Mouse (Mus musculus): ENCODE data around the gene Gm10392. TPM values are rescaled to one million over a fixed set of nuclear protein-coding genes. Genes with fewer than 3 reads are reported as not detected.

Gene Gm10392
- total and polyA plus RNA-seq, 2 experiments from 2014 or later, result not detected

- Histone ChIP-seq H3K4me2 (ENCODE audit: low read depth, low read length) (no peak overlapping the region), H3K9ac (replicated peaks; ENCODE audit: low read length) (no peak overlapping the region), H3K4me1 (ENCODE audit: insufficient read depth, low read length) (peaks cover 5% of the 10 kb centered on the region; the same call in 1 of the 2 replicates), H3K27me3 (ENCODE audit: insufficient read depth, low read length) (no peaks in the 10 kb centered on the region), H3K27ac (no peak overlapping the region), H3K36me3 (ENCODE audit: insufficient read depth, low read length) (peaks cover 46% of the 10 kb centered on the region), H3K4me3 (ENCODE audit: low read length) (no peak overlapping the region), H3K9me3 (ENCODE audit: low read length) (no peaks in the 10 kb centered on the region)
- TF ChIP-seq CTCF (IDR thresholded peaks at IDR 0.05; ENCODE audit: low read depth), result no peak
- ATAC-seq, result no peak
- no peak for DNase-seq (ENCODE audit: low spot score)
- 78% methylated on average over 6 of the region's 6 CpGs for WGBS
Measured at GRCm38 (mm10) chr11:77506941-77507340, 12.1 kb downstream of the Gm10392 start.

- Histone ChIP-seq H3K9ac (replicated peaks; ENCODE audit: low read length) (no peak overlapping the region), H3K27me3 (ENCODE audit: insufficient read depth, low read length) (no peaks in the 10 kb centered on the region), H3K9me3 (ENCODE audit: low read length) (no peaks in the 10 kb centered on the region), H3K4me3 (ENCODE audit: low read length) (no peak overlapping the region), H3K4me1 (ENCODE audit: insufficient read depth, low read length) (peaks cover 5% of the 10 kb centered on the region; the same call in 1 of the 2 replicates), H3K4me2 (ENCODE audit: low read depth, low read length) (no peak overlapping the region), H3K27ac (no peak overlapping the region), H3K36me3 (ENCODE audit: insufficient read depth, low read length) (peaks cover 46% of the 10 kb centered on the region)
- WGBS, result 81% methylated on average over 14 of the region's 14 CpGs
- no peak for ATAC-seq
- TF ChIP-seq CTCF (IDR thresholded peaks at IDR 0.05; ENCODE audit: low read depth), result no peak
- DNase-seq (ENCODE audit: low spot score), result no peak
Measured at GRCm38 (mm10) chr11:77506273-77506672, 12.7 kb downstream of the Gm10392 start.

GRCm38 (mm10) chr11:77505291-77505980 is 13.6 kb downstream of the Gm10392 start:
- H3K4me1 ChIP-seq (ENCODE audit: insufficient read depth, low read length), result peaks cover 9% of the 10 kb centered on the region; the same call in 1 of the 2 replicates
- no peak for DNase-seq (ENCODE audit: low spot score)
- H3K4me3 ChIP-seq (ENCODE audit: low read length), result no peak overlapping the region
- ATAC-seq, result no peak
- TF ChIP-seq CTCF (IDR thresholded peaks at IDR 0.05; ENCODE audit: low read depth), result no peak
- H3K9ac ChIP-seq (replicated peaks; ENCODE audit: low read length), result no peak overlapping the region
- H3K36me3 ChIP-seq (ENCODE audit: insufficient read depth, low read length), result peaks cover 46% of the 10 kb centered on the region
- H3K27ac ChIP-seq, result no peak overlapping the region
- WGBS, result 90% methylated on average over 22 of the region's 22 CpGs
- no peaks in the 10 kb centered on the region for H3K9me3 ChIP-seq (ENCODE audit: low read length)
- no peak overlapping the region for H3K4me2 ChIP-seq (ENCODE audit: low read depth, low read length)
- H3K27me3 ChIP-seq (ENCODE audit: insufficient read depth, low read length), result no peaks in the 10 kb centered on the region

GRCm38 (mm10) chr11:77504377-77504776 is 14.6 kb downstream of the Gm10392 start:
- ATAC-seq (no peak), DNase-seq (ENCODE audit: low spot score) (no peak)
- Histone ChIP-seq H3K4me1 (ENCODE audit: insufficient read depth, low read length) (peaks cover 9% of the 10 kb centered on the region; the same call in 1 of the 2 replicates), H3K27me3 (ENCODE audit: insufficient read depth, low read length) (no peaks in the 10 kb centered on the region), H3K4me2 (ENCODE audit: low read depth, low read length) (no peak overlapping the region), H3K4me3 (ENCODE audit: low read length) (no peak overlapping the region), H3K36me3 (ENCODE audit: insufficient read depth, low read length) (peaks cover 53% of the 10 kb centered on the region), H3K9ac (replicated peaks; ENCODE audit: low read length) (no peak overlapping the region), H3K27ac (no peak overlapping the region), H3K9me3 (ENCODE audit: low read length) (no peaks in the 10 kb centered on the region)
- WGBS, result 91% methylated on average over 19 of the region's 19 CpGs
- TF ChIP-seq CTCF (IDR thresholded peaks at IDR 0.05; ENCODE audit: low read depth), result no peak

GRCm38 (mm10) chr11:77503511-77503910 is 15.5 kb downstream of the Gm10392 start:
- Histone ChIP-seq H3K27me3 (ENCODE audit: insufficient read depth, low read length) (no peaks in the 10 kb centered on the region), H3K4me2 (ENCODE audit: low read depth, low read length) (no peak overlapping the region), H3K36me3 (ENCODE audit: insufficient read depth, low read length) (peaks cover 55% of the 10 kb centered on the region), H3K4me3 (ENCODE audit: low read length) (no peak overlapping the region), H3K9ac (replicated peaks; ENCODE audit: low read length) (no peak overlapping the region), H3K27ac (no peak overlapping the region), H3K4me1 (ENCODE audit: insufficient read depth, low read length) (peaks cover 11% of the 10 kb centered on the region; the same call in 1 of the 2 replicates), H3K9me3 (ENCODE audit: low read length) (no peaks in the 10 kb centered on the region)
- no peak for DNase-seq (ENCODE audit: low spot score)
- no peak for ATAC-seq
- WGBS, result 53% methylated on average over 3 of the region's 3 CpGs
- no peak for TF ChIP-seq CTCF (IDR thresholded peaks at IDR 0.05; ENCODE audit: low read depth)

- Histone ChIP-seq H3K36me3 (ENCODE audit: insufficient read depth, low read length) (peaks cover 55% of the 10 kb centered on the region), H3K27ac (no peak overlapping the region), H3K4me1 (ENCODE audit: insufficient read depth, low read length) (peaks cover 16% of the 10 kb centered on the region; the same call in 1 of the 2 replicates), H3K9ac (replicated peaks; ENCODE audit: low read length) (no peak overlapping the region), H3K4me3 (ENCODE audit: low read length) (no peak overlapping the region), H3K4me2 (ENCODE audit: low read depth, low read length) (no peak overlapping the region), H3K9me3 (ENCODE audit: low read length) (no peaks in the 10 kb centered on the region), H3K27me3 (ENCODE audit: insufficient read depth, low read length) (no peaks in the 10 kb centered on the region)
- ATAC-seq, result no peak
- WGBS, result 86% methylated on average over 6 of the region's 6 CpGs
- TF ChIP-seq CTCF (IDR thresholded peaks at IDR 0.05; ENCODE audit: low read depth), result no peak
- no peak for DNase-seq (ENCODE audit: low spot score)
Measured at GRCm38 (mm10) chr11:77502481-77502880, 16.5 kb downstream of the Gm10392 start.

- Histone ChIP-seq H3K4me2 (ENCODE audit: low read depth, low read length) (no peak overlapping the region), H3K27me3 (ENCODE audit: insufficient read depth, low read length) (no peaks in the 10 kb centered on the region), H3K9me3 (ENCODE audit: low read length) (no peaks in the 10 kb centered on the region), H3K9ac (replicated peaks; ENCODE audit: low read length) (no peak overlapping the region), H3K27ac (no peak overlapping the region), H3K4me1 (ENCODE audit: insufficient read depth, low read length) (peaks cover 16% of the 10 kb centered on the region; the same call in 1 of the 2 replicates), H3K4me3 (ENCODE audit: low read length) (no peak overlapping the region), H3K36me3 (ENCODE audit: insufficient read depth, low read length) (peaks cover 54% of the 10 kb centered on the region)
- DNase-seq (ENCODE audit: low spot score) (no peak), ATAC-seq (no peak)
- WGBS, result 85% methylated on average over 4 of the region's 4 CpGs
- no peak for TF ChIP-seq CTCF (IDR thresholded peaks at IDR 0.05; ENCODE audit: low read depth)
Measured at GRCm38 (mm10) chr11:77501971-77502370, 17.0 kb downstream of the Gm10392 start.

Data from hindbrain, postnatal 0 days (tissue).